24 mouse cellular contexts compared by ENCODE assay signal in genomic region chr12:13474881-13475280, GRCm38 (mm10).
"Had no signal": no experiment of that assay in that cellular context is flagged by ENCODE, and none has a peak within 500 bp of the region (broad histone marks: within the 10 kb centered on the region; RNA-seq: fewer than 3 reads in every experiment).

No protein-coding gene starts in this region.

- H3K4me3 ChIP-seq: heart, adult 2 months; heart, embryonic 13.5 days; heart, embryonic 15.5 days; hindbrain, embryonic 13.5 days; hindbrain, embryonic 15.5 days; layer of hippocampus, adult 2 months; left cerebral cortex, adult 2 months; limb, embryonic 13.5 days; limb, embryonic 15.5 days; liver, embryonic 12.5 days had no signal

- H3K36me3 ChIP-seq: heart, embryonic 15.5 days had no signal

- H3K9ac ChIP-seq: heart, embryonic 13.5 days; heart, embryonic 15.5 days; hindbrain, embryonic 13.5 days; hindbrain, embryonic 15.5 days; limb, embryonic 13.5 days; limb, embryonic 15.5 days; liver, embryonic 12.5 days; liver, embryonic 14.5 days had no signal

- H3K4me1 ChIP-seq: heart, embryonic 13.5 days; heart, embryonic 15.5 days; hindbrain, embryonic 13.5 days; hindbrain, embryonic 15.5 days; limb, embryonic 13.5 days; limb, embryonic 15.5 days; liver, embryonic 12.5 days had no signal

- H3K27me3 ChIP-seq: heart, embryonic 13.5 days; heart, embryonic 15.5 days; hindbrain, embryonic 13.5 days; hindbrain, embryonic 15.5 days; limb, embryonic 13.5 days; limb, embryonic 15.5 days; liver, embryonic 12.5 days had no signal

- DNase-seq: gastrocnemius, postnatal 14 days; gastrocnemius, postnatal 36 days; heart, adult 11 months; heart, adult 2 months; heart, postnatal 14 days; heart, postnatal 36 days; kidney, adult 11 months; kidney, adult 8-10 months; kidney, postnatal 10 days; kidney, postnatal 25 days; kidney, postnatal 4 days had no signal

- H3K9me3 ChIP-seq: heart, embryonic 13.5 days; heart, embryonic 15.5 days; hindbrain, embryonic 13.5 days; hindbrain, embryonic 15.5 days; limb, embryonic 13.5 days; limb, embryonic 15.5 days; liver, embryonic 12.5 days had no signal

- ATAC-seq: hindbrain, postnatal 0 days; intestine, embryonic 16.5 days; liver, embryonic 12.5 days had no signal

- H3K4me2 ChIP-seq: heart, embryonic 11.5 days; heart, embryonic 13.5 days; heart, embryonic 15.5 days; hindbrain, embryonic 13.5 days; hindbrain, embryonic 15.5 days; limb, embryonic 13.5 days; limb, embryonic 15.5 days; liver, embryonic 12.5 days had no signal

- H3K27ac ChIP-seq: heart, adult 2 months; heart, embryonic 13.5 days; heart, embryonic 15.5 days; hindbrain, embryonic 13.5 days; hindbrain, embryonic 15.5 days; hindbrain, postnatal 0 days; layer of hippocampus, adult 2 months; left cerebral cortex, adult 2 months; limb, embryonic 13.5 days; limb, embryonic 15.5 days; liver, embryonic 12.5 days; liver, embryonic 14.5 days had no signal
